Mouse (Mus musculus) kidney, postnatal 0 days (tissue): Measurements from ENCODE around the gene Fut7. TPM values are rescaled to one million over a fixed set of nuclear protein-coding genes. Genes with fewer than 3 reads are reported as not detected.

Experiments used
- ATAC-seq: fragments of 200-750 bp; cut with Nextera tagmentation; replicated peaks from 2 replicates; pipeline ENCODE4 v1.8.0; 2017; ENCODE audit warnings: low read depth, moderate number of reproducible peaks, moderate TSS enrichment, moderate library complexity; ENCODE audit not compliant: low FRiP score
- DNase-seq: peaks from one replicate; pipeline ENCODE4 v3.0.0-alpha.2; 2016; ENCODE audit warnings: low spot score
- H3K27ac ChIP-seq: fragments of 300-500 bp; sonication (generic); 2 replicates; pipeline ENCODE4 v1.5.1; 2014; ENCODE audit warnings: mild to moderate bottlenecking
- H3K27me3 ChIP-seq: fragments of 300-500 bp; sonication (generic); 2 replicates; pipeline ENCODE4 v1.6.1; 2014; ENCODE audit warnings: low read length, mixed read lengths; ENCODE audit not compliant: insufficient read depth
- H3K36me3 ChIP-seq: fragments of 300-500 bp; sonication (generic); 2 replicates; pipeline ENCODE4 v1.6.1; 2014; ENCODE audit warnings: low read length, mixed read lengths; ENCODE audit not compliant: insufficient read depth
- H3K4me1 ChIP-seq: fragments of 300-500 bp; sonication (generic); replicated peaks from 2 replicates; pipeline ENCODE4 v1.6.1; 2014; ENCODE audit warnings: antibody characterized with exemption, low read length, mixed read lengths; ENCODE audit not compliant: insufficient read depth
- H3K4me2 ChIP-seq: fragments of 300-500 bp; sonication (generic); 2 replicates; pipeline ENCODE4 v1.6.1; 2014; ENCODE audit warnings: mild to moderate bottlenecking, low read length, moderate library complexity, mixed read lengths
- H3K4me3 ChIP-seq: fragments of 300-500 bp; sonication (generic); replicated peaks from 2 replicates; pipeline ENCODE4 v1.5.1; 2014; ENCODE audit warnings: low read depth, low read length
- H3K9ac ChIP-seq: fragments of 300-500 bp; sonication (generic); 2 replicates; pipeline ENCODE4 v1.6.1; 2014; ENCODE audit warnings: low read depth, low read length
- H3K9me3 ChIP-seq: fragments of 300-500 bp; sonication (generic); replicated peaks from 2 replicates; pipeline ENCODE4 v1.6.1; 2016; ENCODE audit warnings: low read length, inconsistent platforms, mixed read lengths
- CTCF ChIP-seq: IDR thresholded peaks from 2 replicates; pipeline ENCODE4 v1.5.1; 2016; ENCODE audit warnings: antibody characterized with exemption, low read depth, mild to moderate bottlenecking, moderate library complexity
- WGBS: fragments of 180-500 bp; shearing (Covaris S2); extraction: QIAGEN DNeasy Blood & Tissue Kit; methylation state at CpG from one replicate; pipeline ENCODE4 v1.1.7; 2014; 5-methylcytosine and 5-hydroxymethylcytosine counted together
- polyA plus RNA-seq: library from polyadenylated mRNA; unstranded; fragments of >200 nt; fragmentation: Nextera tagmentation; extraction: Ambion mirVana; gene quantifications from 2 replicates; pipeline ENCODE4 v1.2.1, GENCODE M21; 2015

Gene Fut7
- polyA plus RNA-seq, 1 experiment from 2014 or later = not detected

- ATAC-seq = no peak
- DNase-seq = no peak
- no peaks in the 10 kb centered on the region for H3K27me3 ChIP-seq
- no peak overlapping the region for H3K27ac ChIP-seq
- H3K4me3 ChIP-seq = no peak overlapping the region
- no peaks in the 10 kb centered on the region for H3K9me3 ChIP-seq
- 22% methylated on average over 3 of the region's 3 CpGs for WGBS
- no peak overlapping the region for H3K9ac ChIP-seq
- no peaks in the 10 kb centered on the region for H3K36me3 ChIP-seq
- no peak overlapping the region for H3K4me2 ChIP-seq
- H3K4me1 ChIP-seq = no peaks in the 10 kb centered on the region
- TF ChIP-seq CTCF = no peak
These were observed 5.6 kb upstream of the Fut7 start for GRCm38 (mm10) chr2:25417426-25417825.

GRCm38 (mm10) chr2:25421896-25422295, 1.2 kb upstream of the Fut7 start:
- ATAC-seq (peak; percentile 23; the same call in 1 of the 2 replicates), DNase-seq (peak; percentile 66)
- peak; percentile 77 for TF ChIP-seq CTCF
- Histone ChIP-seq H3K36me3 (no peaks in the 10 kb centered on the region), H3K27me3 (no peaks in the 10 kb centered on the region), H3K4me1 (no peaks in the 10 kb centered on the region), H3K27ac (no peak overlapping the region), H3K4me3 (no peak overlapping the region), H3K9me3 (no peaks in the 10 kb centered on the region), H3K9ac (no peak overlapping the region), H3K4me2 (no peak overlapping the region)
- WGBS = 26% methylated on average over 3 of the region's 3 CpGs

GRCm38 (mm10) chr2:25423626-25424025, 559 bp downstream of the Fut7 start:
- Histone ChIP-seq H3K4me2 (no peak overlapping the region), H3K27me3 (no peaks in the 10 kb centered on the region), H3K9me3 (no peaks in the 10 kb centered on the region), H3K4me3 (no peak overlapping the region), H3K9ac (no peak overlapping the region), H3K27ac (no peak overlapping the region), H3K36me3 (no peaks in the 10 kb centered on the region), H3K4me1 (no peaks in the 10 kb centered on the region)
- no peak for TF ChIP-seq CTCF
- WGBS = 55% methylated on average over 1 of the region's 1 CpGs
- DNase-seq = no peak
- ATAC-seq = no peak

DNA sequence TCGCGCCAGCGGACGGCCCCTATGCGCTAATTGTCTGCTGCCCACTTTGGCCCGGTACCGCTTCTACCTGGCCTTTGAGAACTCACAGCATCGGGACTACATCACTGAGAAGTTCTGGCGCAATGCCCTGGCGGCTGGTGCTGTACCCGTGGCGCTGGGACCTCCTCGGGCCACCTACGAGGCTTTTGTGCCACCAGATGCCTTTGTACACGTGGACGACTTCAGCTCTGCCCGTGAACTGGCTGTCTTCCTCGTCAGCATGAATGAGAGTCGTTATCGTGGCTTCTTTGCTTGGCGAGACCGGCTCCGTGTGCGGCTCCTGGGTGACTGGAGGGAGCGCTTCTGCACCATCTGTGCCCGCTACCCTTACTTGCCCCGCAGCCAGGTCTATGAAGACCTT, 2.4 kb downstream of the Fut7 start:
- no peaks in the 10 kb centered on the region for H3K9me3 ChIP-seq
- no peak overlapping the region for H3K9ac ChIP-seq
- no peak overlapping the region for H3K4me3 ChIP-seq
- TF ChIP-seq CTCF = no peak
- no peak for ATAC-seq
- H3K4me1 ChIP-seq = peaks cover 13% of the 10 kb centered on the region; the same call in 1 of the 2 replicates
- no peak overlapping the region for H3K27ac ChIP-seq
- no peak overlapping the region for H3K4me2 ChIP-seq
- H3K36me3 ChIP-seq = no peaks in the 10 kb centered on the region
- no peaks in the 10 kb centered on the region for H3K27me3 ChIP-seq
- 59% methylated on average over 27 of the region's 27 CpGs for WGBS
- no peak for DNase-seq

GRCm38 (mm10) chr2:25426721-25427191, 3.7 kb downstream of the Fut7 start:
- Histone ChIP-seq H3K9ac (no peak overlapping the region), H3K27ac (no peak overlapping the region), H3K27me3 (no peaks in the 10 kb centered on the region), H3K4me2 (no peak overlapping the region), H3K36me3 (no peaks in the 10 kb centered on the region), H3K4me1 (peaks cover 23% of the 10 kb centered on the region; the same call in 1 of the 2 replicates), H3K9me3 (no peaks in the 10 kb centered on the region), H3K4me3 (no peak overlapping the region)
- no peak for ATAC-seq
- WGBS = 31% methylated on average over 5 of the region's 5 CpGs
- peak; percentile 81 for DNase-seq
- TF ChIP-seq CTCF = peak; percentile 94

GRCm38 (mm10) chr2:25427256-25427655, 4.2 kb downstream of the Fut7 start:
- Histone ChIP-seq H3K27me3 (no peaks in the 10 kb centered on the region), H3K36me3 (no peaks in the 10 kb centered on the region), H3K4me3 (no peak overlapping the region), H3K9me3 (no peaks in the 10 kb centered on the region), H3K4me1 (peaks cover 23% of the 10 kb centered on the region; the same call in 1 of the 2 replicates), H3K27ac (no peak overlapping the region), H3K9ac (no peak overlapping the region), H3K4me2 (no peak overlapping the region)
- TF ChIP-seq CTCF = no peak
- DNase-seq (no peak), ATAC-seq (no peak)
- 90% methylated on average over 5 of the region's 5 CpGs for WGBS
